Mouse (Mus musculus) intestine, postnatal 0 days (tissue): ENCODE results near the gene Camsap3. TPM values are rescaled to one million over a fixed set of nuclear protein-coding genes. Genes with fewer than 3 reads are reported as not detected.
A peak's percentile ranks its signal among the peaks of the same experiment; 100 is the strongest.

ENCODE experiments used
- ATAC-seq: fragments of 200-750 bp; cut with Nextera tagmentation; 2 replicates; pipeline ENCODE4 v1.8.0; 2017; ENCODE audit warnings: mild to moderate bottlenecking, moderate TSS enrichment, moderate library complexity
- H3K27ac ChIP-seq: fragments of 300-500 bp; sonication (generic); 2 replicates; pipeline ENCODE4 v1.5.1; 2014; ENCODE audit warnings: mild to moderate bottlenecking, low read depth, low read length, moderate library complexity
- H3K27me3 ChIP-seq: fragments of 300-500 bp; sonication (generic); replicated peaks from 2 replicates; pipeline ENCODE4 v1.6.1; 2014; ENCODE audit warnings: low read length, mixed read lengths; ENCODE audit not compliant: control insufficient read depth, insufficient read depth
- H3K36me3 ChIP-seq: fragments of 300-500 bp; sonication (generic); 2 replicates; pipeline ENCODE4 v1.6.1; 2014; ENCODE audit warnings: mild to moderate bottlenecking, moderate library complexity; ENCODE audit not compliant: control insufficient read depth, insufficient read depth
- H3K4me1 ChIP-seq: fragments of 300-500 bp; sonication (generic); replicated peaks from 2 replicates; pipeline ENCODE4 v1.6.1; 2014; ENCODE audit warnings: antibody characterized with exemption, low read length, mixed read lengths; ENCODE audit not compliant: control insufficient read depth, insufficient read depth
- H3K4me2 ChIP-seq: fragments of 300-500 bp; sonication (generic); replicated peaks from 2 replicates; pipeline ENCODE4 v1.6.1; 2014; ENCODE audit warnings: low read depth, mild to moderate bottlenecking, moderate library complexity
- H3K4me3 ChIP-seq: fragments of 300-500 bp; sonication (generic); 2 replicates; pipeline ENCODE4 v1.5.1; 2014; ENCODE audit warnings: low read depth, low read length
- H3K9ac ChIP-seq: fragments of 300-500 bp; sonication (generic); 2 replicates; pipeline ENCODE4 v1.6.1; 2014; ENCODE audit warnings: mild to moderate bottlenecking, low read depth, low read length
- H3K9me3 ChIP-seq: fragments of 300-500 bp; sonication (generic); 2 replicates; pipeline ENCODE4 v1.6.1; 2016; ENCODE audit warnings: mixed run types; ENCODE audit not compliant: control insufficient read depth
- CTCF ChIP-seq: sonication (generic); IDR thresholded peaks from 2 replicates; pipeline ENCODE4 v1.5.1; 2016; ENCODE audit warnings: low read depth, mild to moderate bottlenecking, control low read depth, antibody characterized with exemption, moderate library complexity
- WGBS: fragments of 180-500 bp; shearing (Covaris S2); extraction: QIAGEN DNeasy Blood & Tissue Kit; methylation state at CpG from one replicate; pipeline ENCODE4 v1.1.7; 2014; 5-methylcytosine and 5-hydroxymethylcytosine counted together
- polyA plus RNA-seq: library from polyadenylated mRNA; unstranded; fragments of >200 nt; fragmentation: Nextera tagmentation; extraction: Ambion mirVana; gene quantifications from 2 replicates; pipeline ENCODE4 v1.2.1, GENCODE M21; 2015

Gene Camsap3
- polyA plus RNA-seq, result 20.9 and 22.9 TPM in 2 replicates

DNA sequence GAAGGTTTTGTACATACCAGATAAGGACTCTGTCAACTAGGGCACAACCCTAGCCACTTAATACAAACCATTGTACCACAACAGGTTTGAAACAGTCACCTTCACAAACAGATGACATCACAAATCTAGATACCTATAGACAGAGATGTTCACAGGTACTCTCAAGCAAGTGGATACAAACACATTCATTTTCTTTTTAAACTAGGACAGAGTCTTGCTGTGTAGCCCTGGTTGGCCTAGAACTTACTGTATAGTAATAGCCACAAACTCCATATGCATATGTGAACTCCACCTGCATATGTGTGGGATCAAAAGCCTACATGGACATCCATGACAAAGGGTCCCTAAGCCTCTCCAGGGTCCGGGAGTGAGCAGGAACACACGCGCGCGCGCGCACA lies at the start of gene Camsap3:
Camsap3 (plus strand) TSS at position 301 of the 398 bp plus-strand sequence.
- peak within 1 kb of the TSS; percentile 93 for H3K9ac ChIP-seq
- no peaks in the 10 kb centered on the region for H3K36me3 ChIP-seq
- WGBS, result 6% methylated on average over 7 of the region's 7 CpGs
- no peaks in the 10 kb centered on the region for H3K27me3 ChIP-seq
- peak within 1 kb of the TSS; percentile 98 for H3K27ac ChIP-seq
- H3K4me3 ChIP-seq, result peak within 1 kb of the TSS; percentile 81
- TF ChIP-seq CTCF, result no peak
- no peaks in the 10 kb centered on the region for H3K4me1 ChIP-seq
- no peaks in the 10 kb centered on the region for H3K9me3 ChIP-seq
- no peak for ATAC-seq
- peak within 1 kb of the TSS; percentile 79 for H3K4me2 ChIP-seq

DNA sequence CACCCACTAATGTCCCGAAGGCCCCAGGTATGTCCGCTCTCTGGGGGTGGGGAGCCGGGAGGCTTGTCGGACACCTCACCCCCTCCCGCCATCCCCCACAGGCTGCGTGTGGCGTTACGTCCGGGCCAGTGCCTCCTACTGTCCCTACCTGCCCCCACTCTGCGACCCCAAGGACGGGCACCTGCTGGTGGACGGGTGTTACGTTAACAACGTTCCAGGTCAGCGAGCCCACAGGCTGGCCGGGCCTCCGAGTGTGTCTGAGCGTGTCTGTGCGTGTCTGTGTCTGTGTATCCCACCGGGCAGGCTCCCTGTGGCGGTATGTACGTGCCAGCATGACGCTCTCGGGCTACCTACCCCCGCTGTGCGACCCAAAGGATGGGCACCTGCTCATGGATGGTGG lies 49.4 kb upstream of the Camsap3 start:
- ATAC-seq, result no peak

DNA sequence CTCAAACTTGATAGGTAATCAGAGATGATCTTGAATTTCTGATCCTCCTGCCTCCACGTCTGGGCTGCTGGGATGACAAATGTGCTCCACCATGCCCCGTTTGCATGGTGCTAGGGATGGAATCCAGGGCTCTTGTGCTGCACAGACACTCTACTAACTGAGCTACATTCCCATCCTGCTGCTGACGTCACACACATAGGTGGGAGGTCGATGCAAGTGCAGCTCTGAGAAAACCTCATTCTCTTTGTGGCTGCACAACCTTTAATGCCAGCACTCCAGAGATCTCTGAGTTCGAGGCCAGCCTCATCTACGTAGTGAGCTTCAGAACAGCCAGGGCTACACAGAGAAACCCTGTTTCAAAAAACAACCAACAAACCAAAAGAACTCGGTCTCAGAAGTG lies 47.9 kb upstream of the Camsap3 start:
- Histone ChIP-seq H3K4me1 (no peaks in the 10 kb centered on the region), H3K36me3 (peaks cover 95% of the 10 kb centered on the region), H3K27ac (no peak overlapping the region), H3K4me2 (no peak overlapping the region), H3K9ac (no peak overlapping the region), H3K27me3 (no peaks in the 10 kb centered on the region), H3K4me3 (no peak overlapping the region), H3K9me3 (no peaks in the 10 kb centered on the region)
- no peak for ATAC-seq
- 86% methylated on average over 7 of the region's 7 CpGs for WGBS
- TF ChIP-seq CTCF, result no peak

More for the DNA sequence above, 49.4 kb upstream of the Camsap3 start:
- Histone ChIP-seq H3K9ac (no peak overlapping the region), H3K4me1 (no peaks in the 10 kb centered on the region), H3K36me3 (peaks cover 89% of the 10 kb centered on the region), H3K4me3 (no peak overlapping the region), H3K27me3 (no peaks in the 10 kb centered on the region), H3K9me3 (no peaks in the 10 kb centered on the region), H3K27ac (no peak overlapping the region), H3K4me2 (no peak overlapping the region)
- WGBS, result 94% methylated on average over 26 of the region's 26 CpGs
- TF ChIP-seq CTCF, result no peak

DNA sequence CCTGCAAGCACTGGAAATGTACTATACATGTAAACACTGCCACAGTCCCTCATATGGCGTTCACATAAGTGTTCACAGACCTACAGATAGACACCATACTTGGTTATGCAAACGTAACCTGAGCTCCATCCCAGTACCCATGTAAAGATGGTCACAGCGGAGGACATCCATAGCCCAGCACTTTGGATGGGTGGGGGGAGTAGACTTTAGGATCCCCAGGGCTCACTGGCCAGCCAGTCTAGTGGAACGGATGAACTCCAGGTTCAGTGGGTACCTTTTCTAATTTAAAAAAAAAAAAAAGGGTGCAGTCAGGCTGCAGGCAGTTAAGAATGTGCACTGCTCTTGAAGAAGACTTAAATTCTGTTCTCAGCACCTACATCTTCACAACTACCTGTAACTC lies 47.0 kb upstream of the Camsap3 start:
- 93% methylated on average over 4 of the region's 4 CpGs for WGBS
- no peak for TF ChIP-seq CTCF
- Histone ChIP-seq H3K27me3 (no peaks in the 10 kb centered on the region), H3K4me1 (no peaks in the 10 kb centered on the region), H3K9me3 (no peaks in the 10 kb centered on the region), H3K9ac (no peak overlapping the region), H3K4me3 (no peak overlapping the region), H3K4me2 (no peak overlapping the region), H3K27ac (no peak overlapping the region), H3K36me3 (peaks cover 98% of the 10 kb centered on the region)
- no peak for ATAC-seq

DNA sequence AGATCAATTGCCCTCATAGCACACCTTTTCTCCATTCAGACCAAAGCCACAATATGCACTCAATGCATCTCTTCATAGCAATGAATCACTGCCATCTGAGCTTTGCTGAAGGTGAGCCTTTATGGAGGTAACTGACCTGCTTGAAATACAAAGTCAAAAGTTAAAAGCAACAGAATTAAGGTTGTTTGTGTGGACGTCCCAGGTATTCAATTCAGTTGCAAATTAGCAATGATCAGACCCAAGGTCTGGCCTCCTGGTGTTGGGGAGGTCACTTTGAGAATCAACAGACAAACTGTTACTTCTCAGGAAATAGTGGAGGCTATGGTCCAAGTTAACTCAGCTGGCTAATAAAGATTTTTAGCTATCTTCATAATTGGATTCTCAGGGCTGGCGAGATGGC lies 40.6 kb upstream of the Camsap3 start:
- Histone ChIP-seq H3K4me3 (no peak overlapping the region), H3K4me2 (no peak overlapping the region), H3K9ac (no peak overlapping the region), H3K27me3 (no peaks in the 10 kb centered on the region), H3K27ac (no peak overlapping the region), H3K36me3 (peaks cover 44% of the 10 kb centered on the region), H3K4me1 (no peaks in the 10 kb centered on the region), H3K9me3 (no peaks in the 10 kb centered on the region)
- no peak for ATAC-seq
- 91% methylated on average over 2 of the region's 2 CpGs for WGBS
- no peak for TF ChIP-seq CTCF

DNA sequence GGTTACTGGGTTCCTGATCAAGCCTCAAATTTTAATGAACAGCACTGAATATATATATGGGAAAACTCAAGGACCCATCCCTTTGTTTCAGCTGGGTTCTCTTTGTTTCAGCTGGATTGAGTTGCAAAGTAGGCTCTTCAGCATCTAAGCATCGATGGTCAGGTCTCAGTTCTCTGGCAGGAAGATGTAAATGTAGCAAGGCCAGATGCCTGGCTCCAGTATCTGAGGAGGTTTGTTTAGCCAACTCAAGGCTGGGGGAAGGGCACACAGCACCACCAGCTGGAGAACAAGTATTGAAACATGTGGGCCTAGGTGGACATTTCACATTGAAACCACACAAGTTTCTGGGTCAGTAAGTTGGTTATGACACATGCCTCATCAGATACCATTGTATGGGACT lies 34.9 kb upstream of the Camsap3 start:
- WGBS, result 88% methylated on average over 1 of the region's 1 CpGs

DNA sequence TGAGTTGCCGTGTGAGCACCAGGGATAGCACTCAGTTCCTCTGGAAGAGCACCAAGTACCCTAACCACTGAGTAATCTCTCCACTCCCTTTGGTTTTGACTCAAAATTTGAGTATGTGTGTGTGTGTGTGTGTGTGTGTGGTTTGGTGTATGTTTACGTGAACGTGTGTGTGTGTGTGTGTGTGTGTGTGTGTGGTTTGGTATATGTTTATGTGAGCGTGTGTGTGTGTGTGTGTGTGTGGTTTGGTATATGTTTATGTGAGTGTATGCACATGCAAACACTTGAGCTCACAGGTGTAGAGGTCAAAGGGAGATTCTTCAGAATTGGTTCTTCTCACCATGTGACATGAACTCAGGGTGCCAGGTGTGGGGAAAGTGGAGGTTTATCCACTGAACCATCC lies 31.0 kb upstream of the Camsap3 start:
- H3K9me3 ChIP-seq, result no peaks in the 10 kb centered on the region
- no peak overlapping the region for H3K4me3 ChIP-seq
- no peaks in the 10 kb centered on the region for H3K4me1 ChIP-seq
- ATAC-seq, result peak; percentile 95
- H3K4me2 ChIP-seq, result no peak overlapping the region
- no peaks in the 10 kb centered on the region for H3K36me3 ChIP-seq
- H3K27me3 ChIP-seq, result no peaks in the 10 kb centered on the region
- 63% methylated on average over 4 of the region's 4 CpGs for WGBS
- TF ChIP-seq CTCF, result no peak
- no peak overlapping the region for H3K9ac ChIP-seq
- H3K27ac ChIP-seq, result no peak overlapping the region

More for the DNA sequence above, 34.9 kb upstream of the Camsap3 start:
- ATAC-seq, result no peak
- Histone ChIP-seq H3K4me3 (no peak overlapping the region), H3K9ac (no peak overlapping the region), H3K9me3 (no peaks in the 10 kb centered on the region), H3K4me2 (no peak overlapping the region), H3K27me3 (no peaks in the 10 kb centered on the region), H3K36me3 (no peaks in the 10 kb centered on the region), H3K27ac (no peak overlapping the region), H3K4me1 (no peaks in the 10 kb centered on the region)
- no peak for TF ChIP-seq CTCF
